Mouse (Mus musculus) spleen, adult 18-20 months (tissue): Measurements from ENCODE around the gene Olfr1130.
"Not testable (repeated sequence)": the region's sequence is repeated elsewhere in the genome, so short reads cannot be mapped to it uniquely, and the experiment has no call there.

ENCODE experiments used
- DNase-seq, 2 experiments: peaks; one replicate each; pipeline ENCODE4 v3.0.0; 2022; ENCODE audit warnings: mixed read lengths in 2 of 2

Olfr1130 gene

DNA sequence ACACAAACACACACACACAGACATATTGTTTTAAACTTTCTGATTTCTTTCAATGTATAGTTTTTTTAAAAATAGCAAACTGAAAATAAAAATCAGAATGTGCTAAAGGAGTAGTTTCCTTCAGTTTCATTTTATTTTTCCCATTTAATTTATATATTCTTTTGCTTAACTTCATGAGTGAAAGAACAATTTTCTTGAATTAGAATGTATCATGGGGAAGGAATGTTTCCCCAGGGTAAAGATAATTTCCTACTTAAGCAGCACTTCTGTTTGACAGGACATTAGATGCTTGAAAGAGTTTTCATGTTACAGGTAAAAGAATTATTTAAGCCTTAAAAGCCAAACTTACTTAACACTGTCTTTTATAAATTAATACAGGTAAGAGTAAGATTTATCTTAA, at the start of gene Olfr1130:
Olfr1130 (plus strand) TSS at position 301 of the 400 bp plus-strand sequence.
- not testable (repeated sequence) for DNase-seq

DNA sequence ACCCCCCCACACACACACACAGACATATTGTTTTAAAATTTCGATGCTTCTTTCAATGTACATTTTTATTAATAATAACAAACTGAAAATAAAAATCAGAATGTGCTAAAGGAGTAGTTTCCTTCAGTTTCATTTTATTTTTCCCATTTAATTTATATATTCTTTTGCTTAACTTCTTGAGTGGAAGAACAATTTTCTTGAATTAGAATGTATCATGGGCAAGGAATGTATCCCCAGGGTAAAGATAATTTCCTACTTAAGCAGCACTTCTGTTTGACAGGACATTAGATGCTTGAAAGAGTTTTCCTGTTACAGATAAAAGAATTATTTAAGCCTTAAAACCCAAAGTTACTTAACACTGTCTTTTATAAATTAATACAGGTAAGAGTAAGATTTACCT, 32.4 kb upstream of the Olfr1130 start, which contains the start of gene Olfr1129:
Olfr1129 (plus strand) TSS at position 301 of the 400 bp plus-strand sequence.
- DNase-seq: not testable (repeated sequence)

DNA sequence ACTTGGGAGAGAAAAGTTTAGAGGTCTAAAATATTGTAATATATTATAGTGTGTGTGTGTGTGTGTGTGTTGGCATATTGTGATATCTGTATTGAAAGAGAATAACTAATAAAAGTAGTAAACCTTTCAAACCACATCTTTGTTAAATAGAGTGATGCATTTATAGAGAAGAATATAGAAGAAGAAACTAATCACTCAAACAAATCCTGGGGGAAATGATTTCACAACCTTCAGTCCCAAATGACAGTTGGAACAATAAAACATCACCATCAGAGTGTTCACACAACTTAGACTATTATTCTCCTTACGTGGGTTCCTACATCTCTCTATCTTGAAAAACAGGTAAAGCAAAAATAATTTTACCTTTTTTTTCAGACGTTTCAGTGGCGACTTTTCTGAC, 20.8 kb downstream of the Olfr1130 start, which contains the start of gene Olfr1131:
Olfr1131 (plus strand) TSS at position 301 of the 400 bp plus-strand sequence.
- DNase-seq: no peak

DNA sequence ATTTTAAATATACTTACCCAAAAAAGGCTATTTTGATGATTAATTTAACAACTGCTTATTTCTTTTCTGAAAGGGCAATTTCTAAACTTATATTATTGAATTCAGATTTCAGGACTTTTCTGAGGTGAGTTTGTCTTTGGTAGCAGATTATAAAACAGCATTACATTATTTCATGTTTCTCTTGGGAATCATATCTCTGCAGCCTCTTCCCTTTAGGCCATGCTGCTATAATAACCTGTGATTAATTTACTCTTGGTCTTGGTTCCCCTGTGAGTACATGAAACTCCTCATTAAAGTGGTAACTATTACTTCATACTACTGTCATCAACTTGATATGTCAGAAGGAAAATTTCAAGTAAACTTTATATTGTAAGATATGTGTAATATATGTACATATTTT, 31.4 kb downstream of the Olfr1130 start, which contains the start of gene Olfr1132:
Olfr1132 (minus strand) TSS at position 101 of the 400 bp plus-strand sequence.
- DNase-seq: no peak

DNA sequence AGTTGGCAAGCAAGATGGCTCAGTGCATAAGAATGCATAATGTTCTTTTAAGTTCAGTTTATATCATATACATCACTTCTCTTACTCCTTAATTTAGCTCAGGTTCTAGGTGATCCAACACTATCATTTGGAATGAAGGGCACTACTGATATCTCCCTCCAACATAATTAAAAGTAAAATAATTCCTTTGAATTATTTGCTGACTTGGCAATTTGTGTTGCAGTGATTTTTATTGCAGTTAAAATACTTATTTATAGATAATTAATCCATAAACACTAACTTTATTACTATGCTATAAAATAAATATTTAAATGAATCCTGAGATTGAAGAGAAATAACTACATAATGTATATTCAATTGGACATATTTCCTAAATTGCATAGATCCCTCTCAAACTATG, 36.4 kb downstream of the Olfr1130 start:
- DNase-seq: no peak

DNA sequence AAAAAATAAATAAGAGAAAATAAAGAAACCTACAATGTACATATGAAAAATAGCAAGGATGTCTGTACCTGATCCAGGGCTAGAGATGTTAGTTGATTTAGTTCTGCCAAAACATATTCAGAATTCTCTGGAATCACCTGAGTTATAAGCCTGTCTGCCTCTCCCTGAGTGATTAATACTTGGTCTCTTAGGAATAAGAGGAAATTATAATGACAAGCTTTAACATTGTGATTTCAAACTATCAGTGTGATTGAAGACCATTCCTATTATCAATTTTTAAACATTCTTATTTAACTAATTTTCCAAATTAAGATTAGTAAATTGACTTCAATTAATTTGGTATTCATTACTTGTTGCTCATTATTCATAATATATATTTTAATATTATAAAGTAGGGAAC, 41.3 kb downstream of the Olfr1130 start, which contains the start of gene Olfr1133:
Olfr1133 (minus strand) TSS at position 101 of the 400 bp plus-strand sequence.
- DNase-seq: no peak

DNA sequence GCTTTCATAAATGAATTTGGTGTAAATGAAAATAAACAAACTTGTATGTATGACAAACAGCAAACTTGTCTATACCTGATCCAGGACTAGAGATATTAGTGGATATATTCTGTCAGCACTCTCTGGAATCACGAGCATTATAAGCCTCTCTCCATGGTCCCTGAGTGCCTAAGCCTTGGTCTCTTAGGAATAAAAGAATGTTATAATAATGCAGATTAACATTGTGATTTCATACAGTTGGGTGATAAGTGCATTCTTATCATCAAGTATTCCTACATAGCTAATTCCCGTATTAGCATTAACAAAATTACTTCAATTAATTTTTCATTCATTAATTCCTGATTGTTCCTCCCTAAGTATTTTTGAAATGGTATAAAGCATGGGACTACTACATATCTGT, 52.3 kb downstream of the Olfr1130 start, which contains the start of gene Olfr1134:
Olfr1134 (minus strand) TSS at position 101 of the 400 bp plus-strand sequence.
- DNase-seq: no peak
